Mouse (Mus musculus): ENCODE measurements around the gene Baiap2. TPM values are rescaled to one million over a fixed set of nuclear protein-coding genes. Genes with fewer than 3 reads are reported as not detected.

Gene Baiap2
- polyA plus RNA-seq, 1 experiment from 2014 or later: 11.9 TPM

GRCm38 (mm10) chr11:120034762-120035161 lies 92.2 kb downstream of the Baiap2 start:
- H3K9ac ChIP-seq (ENCODE audit: low read length): no peak overlapping the region
- H3K36me3 ChIP-seq (ENCODE audit: control insufficient read depth, insufficient read depth, low read length): no peaks in the 10 kb centered on the region
- WGBS: 79% methylated on average over 5 of the region's 5 CpGs
- H3K4me1 ChIP-seq (ENCODE audit: control insufficient read depth, insufficient read depth, low read length): 0 out of 2 replicates have a peak, but pooled peaks cover under 1% of the 10 kb centered on the region
- no peak overlapping the region for H3K27ac ChIP-seq (ENCODE audit: low read depth, low read length)
- no peaks in the 10 kb centered on the region for H3K9me3 ChIP-seq (ENCODE audit: control insufficient read depth, low read length)
- H3K27me3 ChIP-seq (ENCODE audit: control insufficient read depth, insufficient read depth, low read length): no peaks in the 10 kb centered on the region
- ATAC-seq (ENCODE audit: insufficient read depth, low FRiP score, low TSS enrichment) (no peak), DNase-seq (ENCODE audit: low spot score) (no peak)
- H3K4me2 ChIP-seq (ENCODE audit: low read depth): no peak overlapping the region
- no peak overlapping the region for H3K4me3 ChIP-seq (ENCODE audit: low read depth, low read length)

- ATAC-seq (ENCODE audit: insufficient read depth, low FRiP score, low TSS enrichment): no peak
- H3K27ac ChIP-seq (ENCODE audit: low read depth, low read length): no peak overlapping the region
- 37% methylated on average over 4 of the region's 4 CpGs for WGBS
These were observed 97.0 kb downstream of the Baiap2 start for GRCm38 (mm10) chr11:120039581-120039980.

GRCm38 (mm10) chr11:120040440-120040839 lies 97.9 kb downstream of the Baiap2 start:
- no peak overlapping the region for H3K27ac ChIP-seq (ENCODE audit: low read depth, low read length)
- WGBS: 78% methylated on average over 8 of the region's 8 CpGs
- no peak overlapping the region for H3K9ac ChIP-seq (ENCODE audit: low read length)
- no peaks in the 10 kb centered on the region for H3K36me3 ChIP-seq (ENCODE audit: control insufficient read depth, insufficient read depth, low read length)
- no peak overlapping the region for H3K4me2 ChIP-seq (ENCODE audit: low read depth)
- DNase-seq (ENCODE audit: low spot score): no peak
- H3K4me1 ChIP-seq (ENCODE audit: control insufficient read depth, insufficient read depth, low read length): no peaks in the 10 kb centered on the region
- no peaks in the 10 kb centered on the region for H3K27me3 ChIP-seq (ENCODE audit: control insufficient read depth, insufficient read depth, low read length)
- no peaks in the 10 kb centered on the region for H3K9me3 ChIP-seq (ENCODE audit: control insufficient read depth, low read length)
- no peak for ATAC-seq (ENCODE audit: insufficient read depth, low FRiP score, low TSS enrichment)
- no peak overlapping the region for H3K4me3 ChIP-seq (ENCODE audit: low read depth, low read length)

More at GRCm38 (mm10) chr11:120039581-120039980, 97.0 kb downstream of the Baiap2 start:
- Histone ChIP-seq H3K4me1 (ENCODE audit: control insufficient read depth, insufficient read depth, low read length) (no peaks in the 10 kb centered on the region), H3K4me2 (ENCODE audit: low read depth) (no peak overlapping the region), H3K36me3 (ENCODE audit: control insufficient read depth, insufficient read depth, low read length) (no peaks in the 10 kb centered on the region), H3K4me3 (ENCODE audit: low read depth, low read length) (no peak overlapping the region), H3K9ac (ENCODE audit: low read length) (no peak overlapping the region), H3K9me3 (ENCODE audit: control insufficient read depth, low read length) (no peaks in the 10 kb centered on the region), H3K27me3 (ENCODE audit: control insufficient read depth, insufficient read depth, low read length) (no peaks in the 10 kb centered on the region)
- DNase-seq (ENCODE audit: low spot score): no peak

GRCm38 (mm10) chr11:120041191-120042123 lies 98.9 kb downstream of the Baiap2 start:
- Histone ChIP-seq H3K27ac (ENCODE audit: low read depth, low read length) (no peak overlapping the region), H3K36me3 (ENCODE audit: control insufficient read depth, insufficient read depth, low read length) (no peaks in the 10 kb centered on the region), H3K4me2 (ENCODE audit: low read depth) (no peak overlapping the region), H3K4me1 (ENCODE audit: control insufficient read depth, insufficient read depth, low read length) (no peaks in the 10 kb centered on the region), H3K27me3 (ENCODE audit: control insufficient read depth, insufficient read depth, low read length) (peaks cover 9% of the 10 kb centered on the region; the same call in 1 of the 2 replicates), H3K4me3 (ENCODE audit: low read depth, low read length) (no peak overlapping the region), H3K9ac (ENCODE audit: low read length) (no peak overlapping the region), H3K9me3 (ENCODE audit: control insufficient read depth, low read length) (no peaks in the 10 kb centered on the region)
- ATAC-seq (ENCODE audit: insufficient read depth, low FRiP score, low TSS enrichment) (no peak), DNase-seq (ENCODE audit: low spot score) (no peak)
- WGBS: 64% methylated on average over 13 of the region's 13 CpGs

GRCm38 (mm10) chr11:120042141-120042838 lies 99.7 kb downstream of the Baiap2 start:
- H3K9me3 ChIP-seq (ENCODE audit: control insufficient read depth, low read length): no peaks in the 10 kb centered on the region
- no peaks in the 10 kb centered on the region; the same call in 1 of the 2 replicates for H3K4me1 ChIP-seq (ENCODE audit: control insufficient read depth, insufficient read depth, low read length)
- H3K9ac ChIP-seq (ENCODE audit: low read length): no peak overlapping the region
- H3K4me3 ChIP-seq (ENCODE audit: low read depth, low read length): no peak overlapping the region
- H3K36me3 ChIP-seq (ENCODE audit: control insufficient read depth, insufficient read depth, low read length): no peaks in the 10 kb centered on the region
- H3K4me2 ChIP-seq (ENCODE audit: low read depth): no peak overlapping the region
- no peak overlapping the region for H3K27ac ChIP-seq (ENCODE audit: low read depth, low read length)
- DNase-seq (ENCODE audit: low spot score): no peak
- WGBS: 72% methylated on average over 7 of the region's 7 CpGs
- ATAC-seq (ENCODE audit: insufficient read depth, low FRiP score, low TSS enrichment): no peak
- H3K27me3 ChIP-seq (ENCODE audit: control insufficient read depth, insufficient read depth, low read length): peaks cover 10% of the 10 kb centered on the region

GRCm38 (mm10) chr11:120045341-120045740 lies 102.8 kb downstream of the Baiap2 start:
- DNase-seq (ENCODE audit: low spot score): no peak
- Histone ChIP-seq H3K4me1 (ENCODE audit: control insufficient read depth, insufficient read depth, low read length) (peaks cover 8% of the 10 kb centered on the region), H3K9me3 (ENCODE audit: control insufficient read depth, low read length) (no peaks in the 10 kb centered on the region), H3K27ac (ENCODE audit: low read depth, low read length) (no peak overlapping the region), H3K9ac (ENCODE audit: low read length) (no peak overlapping the region), H3K4me3 (ENCODE audit: low read depth, low read length) (no peak overlapping the region), H3K4me2 (ENCODE audit: low read depth) (no peak overlapping the region), H3K27me3 (ENCODE audit: control insufficient read depth, insufficient read depth, low read length) (peaks cover 26% of the 10 kb centered on the region), H3K36me3 (ENCODE audit: control insufficient read depth, insufficient read depth, low read length) (no peaks in the 10 kb centered on the region)
- 48% methylated on average over 4 of the region's 4 CpGs for WGBS
- ATAC-seq (ENCODE audit: insufficient read depth, low FRiP score, low TSS enrichment): no peak

- Histone ChIP-seq H3K4me2 (ENCODE audit: low read depth) (peak overlapping the region; percentile 98), H3K36me3 (ENCODE audit: control insufficient read depth, insufficient read depth, low read length) (no peaks in the 10 kb centered on the region), H3K27ac (ENCODE audit: low read depth, low read length) (no peak overlapping the region; the same call in 1 of the 2 replicates), H3K27me3 (ENCODE audit: control insufficient read depth, insufficient read depth, low read length) (peaks cover 26% of the 10 kb centered on the region), H3K4me3 (ENCODE audit: low read depth, low read length) (peak overlapping the region; percentile 65), H3K9ac (ENCODE audit: low read length) (peak overlapping the region; percentile 80), H3K4me1 (ENCODE audit: control insufficient read depth, insufficient read depth, low read length) (peaks cover 8% of the 10 kb centered on the region), H3K9me3 (ENCODE audit: control insufficient read depth, low read length) (no peaks in the 10 kb centered on the region)
- DNase-seq (ENCODE audit: low spot score): no peak
- 58% methylated on average over 11 of the region's 11 CpGs for WGBS
- ATAC-seq (ENCODE audit: insufficient read depth, low FRiP score, low TSS enrichment): no peak
These were observed 103.4 kb downstream of the Baiap2 start for GRCm38 (mm10) chr11:120045839-120046552.

- Histone ChIP-seq H3K36me3 (ENCODE audit: control insufficient read depth, insufficient read depth, low read length) (no peaks in the 10 kb centered on the region), H3K9me3 (ENCODE audit: control insufficient read depth, low read length) (no peaks in the 10 kb centered on the region), H3K4me2 (ENCODE audit: low read depth) (peak within 1 kb of the TSS; percentile 98), H3K4me3 (ENCODE audit: low read depth, low read length) (peak within 1 kb of the TSS; percentile 65), H3K9ac (ENCODE audit: low read length) (peak within 1 kb of the TSS; percentile 80), H3K27me3 (ENCODE audit: control insufficient read depth, insufficient read depth, low read length) (peaks cover 26% of the 10 kb centered on the region), H3K27ac (ENCODE audit: low read depth, low read length) (peak within 1 kb of the TSS; percentile 49; the same call in 1 of the 2 replicates), H3K4me1 (ENCODE audit: control insufficient read depth, insufficient read depth, low read length) (peaks cover 10% of the 10 kb centered on the region)
- DNase-seq (ENCODE audit: low spot score): peak; percentile 59
- ATAC-seq (ENCODE audit: insufficient read depth, low FRiP score, low TSS enrichment): no peak
- WGBS: 1% methylated on average over 56 of the region's 63 CpGs
These were observed 104.1 kb downstream of the Baiap2 start, which contains the start of gene Aatk for GRCm38 (mm10) chr11:120046553-120047191. Aatk (minus strand) TSS chr11:120047167.
